Mouse (Mus musculus) cerebellum, adult 9-10 months (tissue): ENCODE measurements around the gene Tmem9b.
A peak's percentile ranks its signal among the peaks of the same experiment; 100 is the strongest.

Source experiments
- DNase-seq: peaks from one replicate; pipeline ENCODE4 v3.0.0; 2022

Gene Tmem9b

DNA sequence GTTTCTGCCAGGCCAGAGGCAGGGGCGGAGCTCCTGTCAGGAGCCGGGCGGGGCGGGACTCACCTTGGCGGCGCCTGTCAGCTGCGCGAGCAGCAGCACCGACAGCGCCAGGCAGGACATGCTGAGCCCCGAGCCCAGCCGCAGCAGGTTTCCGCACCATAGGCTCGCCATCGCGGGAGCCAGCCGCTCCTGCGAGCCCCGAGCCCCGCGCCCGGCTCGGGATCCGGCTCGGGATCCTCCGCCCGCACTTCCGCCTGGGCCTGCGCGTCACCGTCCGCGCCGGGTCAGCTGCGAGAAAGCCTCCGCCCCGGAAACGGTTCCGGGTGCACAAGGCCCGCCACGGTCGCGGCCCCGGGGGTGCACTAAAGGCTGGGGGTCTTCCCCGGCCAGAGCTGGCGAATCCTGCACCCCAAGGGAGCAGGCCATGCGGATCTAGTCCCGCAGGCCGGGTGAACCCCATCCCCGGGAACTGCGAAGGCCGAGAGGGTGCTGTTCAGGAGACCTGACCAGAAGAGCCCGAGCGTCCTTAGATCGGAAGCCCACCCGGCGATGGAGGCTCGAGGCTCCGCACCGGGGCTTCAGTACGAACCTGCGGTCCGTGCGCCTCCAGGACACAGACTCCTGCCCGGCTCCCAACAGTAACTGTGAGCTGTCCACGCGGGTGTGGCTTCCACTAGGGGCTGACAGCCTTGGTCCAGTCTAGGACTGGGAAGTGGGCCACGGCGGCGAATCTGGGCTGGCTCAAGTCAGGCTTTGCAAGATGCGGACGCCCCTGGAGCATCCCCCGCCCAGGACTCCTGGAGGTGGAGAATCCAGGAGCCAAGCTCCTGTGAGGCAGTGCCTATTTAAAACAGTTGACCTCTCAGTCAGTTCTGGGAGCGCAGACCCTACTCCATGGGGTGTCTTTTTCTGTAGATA lies at the start of gene Tmem9b:
Gene Tmem9b (minus strand): TSS at position 868 of the 918 bp plus-strand sequence.
- DNase-seq, result peak; percentile 69

DNA sequence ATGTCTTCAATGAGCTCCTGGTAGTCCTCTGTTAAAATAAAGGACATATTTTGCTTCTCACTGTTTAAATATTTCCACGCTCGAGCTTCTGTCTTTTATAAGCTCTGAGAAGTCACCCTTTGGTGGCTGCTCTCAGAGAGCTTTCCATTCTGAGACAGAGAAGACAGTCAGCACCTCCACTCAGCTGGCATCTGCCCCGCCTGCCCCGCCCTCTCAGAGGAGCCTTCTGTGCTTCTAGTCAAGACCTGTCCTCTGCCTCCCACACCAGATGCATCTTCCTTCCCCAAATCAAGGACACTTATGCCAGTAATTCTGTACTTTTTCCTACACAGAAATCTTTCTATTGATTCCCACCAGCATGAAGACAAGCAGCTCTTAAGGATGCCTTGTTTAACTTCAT lies 48.0 kb upstream of the Tmem9b start:
- no peak for DNase-seq

DNA sequence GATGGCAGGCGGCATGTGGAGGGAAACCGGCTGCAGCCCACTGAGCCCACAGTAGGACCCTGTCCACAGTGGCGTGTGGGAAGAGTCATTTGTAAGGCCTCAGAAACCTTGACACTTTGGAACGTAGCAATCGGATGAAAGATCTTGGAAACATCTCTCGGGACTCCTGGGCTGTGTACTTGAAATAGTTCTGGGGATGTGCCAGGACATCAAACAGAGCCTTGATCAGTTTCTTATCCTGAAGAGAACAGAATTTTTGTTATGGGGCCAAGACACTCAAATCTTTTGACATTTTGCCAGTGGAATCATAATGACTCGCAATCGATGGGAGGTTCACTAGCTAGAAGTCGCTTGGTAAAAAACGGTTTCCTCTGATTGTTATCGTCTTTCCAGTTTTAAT lies 46.5 kb upstream of the Tmem9b start:
- no peak for DNase-seq

DNA sequence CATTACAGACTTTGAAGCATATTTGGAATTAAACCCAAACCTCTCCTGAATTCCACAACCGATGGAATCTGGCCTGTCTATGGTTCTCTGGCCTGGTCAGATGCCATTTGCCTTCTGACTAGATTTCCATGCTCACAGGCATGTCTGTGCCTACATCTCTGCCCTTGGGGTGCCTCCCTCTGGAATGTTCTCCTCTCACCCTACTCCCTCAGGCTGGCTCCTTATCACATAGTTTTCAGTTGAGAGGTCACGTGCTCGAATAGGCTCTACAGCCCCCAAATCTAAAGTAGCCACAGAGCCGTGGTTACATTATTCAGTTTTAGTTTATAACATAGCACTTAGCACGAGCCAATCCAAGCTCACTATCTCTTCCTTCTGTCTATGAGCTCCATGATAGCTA lies 42.9 kb upstream of the Tmem9b start:
- no peak for DNase-seq

- DNase-seq, result no peak
Observed at GRCm38 (mm10) chr7:109794556-109794955, 41.9 kb upstream of the Tmem9b start.

- DNase-seq, result peak; percentile 84
Observed at GRCm38 (mm10) chr7:109792759-109793158, 40.1 kb upstream of the Tmem9b start.

- DNase-seq, result no peak
Observed at GRCm38 (mm10) chr7:109790818-109791217, 38.1 kb upstream of the Tmem9b start.

- no peak for DNase-seq
Observed at GRCm38 (mm10) chr7:109787860-109788259, 35.2 kb upstream of the Tmem9b start.

GRCm38 (mm10) chr7:109783281-109783680 lies 30.6 kb upstream of the Tmem9b start:
- DNase-seq, result no peak

DNA sequence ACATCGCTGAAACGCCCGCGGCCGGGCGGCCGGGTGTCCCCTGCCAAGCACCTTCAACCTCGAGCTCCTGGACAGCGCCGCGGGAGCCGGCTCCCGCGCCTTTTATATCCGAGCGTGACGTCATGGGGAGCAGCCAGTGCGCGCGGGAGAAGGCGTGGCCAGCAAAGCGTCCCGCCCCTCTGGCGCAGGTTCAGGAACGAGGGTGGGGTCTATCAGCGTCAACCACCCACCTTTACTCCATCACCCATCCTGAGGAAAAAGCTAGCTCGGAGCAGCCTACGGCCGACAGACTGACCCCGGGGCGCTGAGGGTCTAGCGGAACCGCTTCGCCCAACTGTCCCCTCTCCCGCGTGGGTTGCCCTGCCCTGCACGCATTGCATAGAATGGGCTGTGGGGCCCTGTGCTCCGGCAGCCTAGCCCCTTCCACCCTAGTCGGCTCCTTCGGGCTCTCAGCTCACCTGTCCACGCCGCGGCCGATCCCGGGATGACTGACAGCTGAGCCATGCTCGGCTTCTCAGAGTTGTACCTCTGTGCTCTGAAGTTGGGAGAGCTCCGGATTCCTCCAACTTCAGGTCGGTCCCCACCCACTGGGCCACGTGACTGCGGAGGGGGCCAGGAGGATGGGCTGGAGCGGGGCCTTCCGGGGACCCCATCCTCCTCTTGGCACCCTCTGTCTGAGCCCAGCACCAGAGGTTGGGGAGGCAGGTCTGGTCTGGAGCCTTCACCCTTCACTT lies 29.0 kb upstream of the Tmem9b start, which contains the start of gene Nrip3:
Gene Nrip3 (minus strand): TSS at position 556 of the 734 bp plus-strand sequence.
- DNase-seq, result peak; percentile 79

- no peak for DNase-seq
Observed at GRCm38 (mm10) chr7:109781087-109781469, 28.4 kb upstream of the Tmem9b start.

- DNase-seq, result no peak
Observed at GRCm38 (mm10) chr7:109772251-109772650, 19.6 kb upstream of the Tmem9b start.

DNA sequence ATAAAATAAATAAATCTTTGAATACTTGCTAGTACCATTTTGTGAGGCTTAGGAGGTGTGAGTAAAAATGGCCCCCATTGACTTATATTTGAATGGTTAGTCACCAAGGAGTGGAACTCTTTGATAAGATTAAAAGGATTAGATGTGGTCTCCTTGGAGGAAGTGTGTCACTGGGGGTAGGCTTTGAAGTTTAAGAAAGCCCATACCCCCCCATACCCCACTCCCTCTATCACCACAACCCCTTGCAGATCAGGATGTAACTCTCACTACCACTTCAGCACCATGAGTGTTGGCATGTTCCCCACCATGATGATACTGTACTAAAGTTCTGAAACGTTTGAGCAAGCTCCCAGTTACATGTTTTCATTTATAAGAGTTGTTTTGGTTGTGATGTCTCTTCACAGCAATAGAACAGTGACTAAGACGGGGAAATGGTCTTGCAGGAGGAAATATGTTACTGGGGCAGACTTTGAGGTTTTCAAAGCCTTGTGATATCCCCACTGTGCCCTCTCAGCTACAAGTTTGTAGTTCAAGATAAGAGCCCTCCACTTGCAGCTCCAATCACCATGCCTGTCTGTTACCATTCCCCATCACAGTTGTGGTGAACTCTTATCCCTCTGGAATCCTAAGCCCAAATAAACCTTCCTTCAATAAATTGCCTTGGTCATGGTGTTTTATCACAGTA lies 16.2 kb upstream of the Tmem9b start:
- DNase-seq, result no peak

DNA sequence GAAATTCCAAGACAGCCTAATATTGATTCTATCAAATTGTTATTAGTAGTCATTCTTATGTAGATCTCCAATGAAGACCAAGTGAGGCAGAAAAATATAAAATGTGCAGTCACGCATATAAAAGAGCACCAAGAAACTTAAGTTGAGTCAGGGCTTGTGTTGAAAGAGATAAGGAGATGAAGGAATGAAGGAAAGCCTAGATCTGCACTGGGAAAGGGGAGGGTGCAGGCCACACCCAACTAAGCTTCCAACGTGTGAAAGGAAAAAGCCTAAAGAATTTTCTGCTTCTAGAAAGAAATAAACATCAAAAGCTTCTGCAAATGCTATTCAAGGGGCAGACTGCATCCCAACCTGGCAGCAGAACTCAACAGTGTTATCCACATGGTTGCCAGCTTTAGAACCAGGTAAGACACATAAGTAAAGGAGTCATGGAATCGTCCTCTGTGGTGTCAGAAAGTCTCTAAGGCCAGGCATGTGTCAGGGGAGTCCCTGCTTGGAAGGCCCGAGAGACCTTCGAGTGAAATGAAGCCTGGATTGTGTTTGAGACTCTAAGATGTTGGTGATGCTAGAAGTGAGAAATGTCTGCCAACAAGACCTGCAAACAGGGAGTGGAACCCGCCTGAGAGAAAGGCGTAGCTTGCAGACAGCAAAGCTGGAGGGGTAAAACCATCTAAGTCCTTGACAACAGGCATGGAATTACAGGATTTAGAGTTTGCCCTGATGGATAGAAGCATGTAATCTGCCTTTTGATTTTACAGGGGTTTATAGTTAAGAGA lies 15.1 kb upstream of the Tmem9b start:
- no peak for DNase-seq

DNA sequence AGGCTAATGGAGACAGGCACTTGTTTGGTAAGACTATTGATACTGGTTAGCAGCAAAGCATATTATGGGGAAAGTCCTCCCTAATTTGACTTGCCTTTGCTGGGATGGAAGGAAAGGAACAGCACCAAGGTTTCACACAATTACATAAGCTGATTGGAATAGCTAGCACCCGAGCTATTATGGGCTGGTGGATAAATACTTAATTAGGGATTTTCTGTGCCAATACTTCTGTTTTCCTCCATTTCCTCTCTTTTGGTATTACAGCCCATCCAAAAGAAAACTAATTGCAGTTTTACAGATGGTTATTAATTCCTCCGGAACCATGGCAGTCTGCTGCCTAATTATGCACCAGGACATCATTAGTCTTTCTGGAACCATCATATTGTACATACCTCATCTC lies 11.3 kb upstream of the Tmem9b start:
- DNase-seq, result no peak

DNA sequence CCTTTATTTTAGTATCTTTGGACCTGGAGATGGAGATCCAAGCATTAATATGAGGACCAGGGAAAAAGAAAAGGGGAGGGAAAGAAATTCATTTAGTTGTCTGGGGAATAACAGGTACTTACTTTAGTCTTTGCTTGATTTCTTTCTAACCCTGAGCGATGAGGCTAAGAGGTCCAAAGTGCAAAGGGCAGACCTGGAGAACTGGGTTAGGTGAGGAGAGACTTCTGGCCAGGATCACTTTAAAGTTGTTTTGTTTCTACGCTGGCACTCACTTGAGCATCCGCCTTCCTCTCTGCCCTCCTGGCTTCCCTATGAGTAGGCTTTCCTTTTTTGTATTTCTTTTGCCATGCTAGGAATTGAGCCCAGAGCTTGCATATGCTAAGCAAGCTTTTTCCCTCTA lies 3.6 kb upstream of the Tmem9b start:
- DNase-seq, result no peak

- no peak for DNase-seq
Observed at GRCm38 (mm10) chr7:109754034-109754433, 1.4 kb upstream of the Tmem9b start.

DNA sequence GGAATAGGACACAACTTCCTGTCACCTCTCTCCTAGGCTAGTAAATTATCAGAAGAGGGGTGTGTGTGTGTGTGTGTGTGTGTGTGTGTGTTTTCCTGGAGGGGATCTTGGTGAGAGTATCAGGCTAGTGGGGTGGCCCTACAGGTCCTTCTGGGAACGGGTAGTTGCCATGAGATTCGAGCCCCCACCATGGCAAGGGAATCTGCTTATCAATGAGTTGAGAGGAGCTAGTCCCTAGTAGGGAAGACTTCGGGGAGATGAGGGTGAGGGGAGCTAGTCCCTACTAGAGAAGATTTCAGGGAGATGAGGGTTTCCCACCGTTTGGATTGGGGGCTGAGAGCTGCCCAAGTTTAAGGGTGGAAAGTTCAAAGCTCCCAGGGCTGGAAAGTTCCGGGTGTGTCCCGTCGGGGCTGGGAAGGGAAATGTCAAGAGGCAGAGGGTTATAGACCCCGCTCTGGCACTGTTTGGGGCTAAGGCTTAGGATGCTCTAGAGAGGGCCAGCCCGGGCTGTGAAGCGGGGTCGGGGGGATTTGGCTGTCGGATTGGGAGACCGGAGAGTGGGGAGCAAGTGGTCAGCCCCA lies 1.2 kb downstream of the Tmem9b start:
- DNase-seq, result no peak

GRCm38 (mm10) chr7:109747747-109748146 lies 4.9 kb downstream of the Tmem9b start:
- no peak for DNase-seq

DNA sequence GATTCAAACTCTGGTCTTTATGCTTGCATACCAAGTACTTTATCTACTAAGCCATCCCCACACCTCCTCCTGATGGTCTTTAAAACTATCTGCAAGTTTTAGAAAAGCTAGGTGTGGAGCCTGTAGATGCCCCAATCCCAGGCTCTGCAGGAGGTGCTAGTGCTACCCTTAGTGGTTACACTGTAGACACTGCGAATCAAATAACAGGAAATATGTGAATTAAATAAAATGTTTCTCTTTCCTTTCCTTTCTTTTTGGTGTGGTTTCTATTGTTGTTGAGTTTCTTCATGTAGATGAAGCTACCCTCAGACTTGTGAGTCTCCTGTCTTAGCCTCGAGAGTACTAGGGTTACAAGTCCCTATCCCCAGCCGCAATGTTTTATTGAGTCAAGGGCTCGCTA lies 11.0 kb downstream of the Tmem9b start:
- DNase-seq, result no peak

DNA sequence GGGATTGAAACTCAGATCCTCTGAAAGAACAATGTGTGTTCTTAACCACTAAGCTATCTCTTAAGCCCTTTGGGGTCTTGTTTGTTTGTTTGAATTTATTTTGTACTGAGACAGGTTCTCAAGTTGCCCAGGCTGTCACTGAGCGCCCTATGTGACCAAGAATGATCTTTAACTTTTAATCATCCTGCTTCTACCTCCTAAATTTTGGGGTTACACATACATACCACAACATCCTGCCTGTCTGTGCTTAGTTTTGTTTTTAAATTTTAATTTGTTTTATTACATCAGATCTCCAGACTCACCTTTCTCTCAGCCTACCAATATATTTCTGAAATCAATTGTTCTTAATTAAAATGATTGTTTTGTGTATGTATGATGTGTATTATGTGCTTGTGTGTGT lies 11.6 kb downstream of the Tmem9b start:
- no peak for DNase-seq

DNA sequence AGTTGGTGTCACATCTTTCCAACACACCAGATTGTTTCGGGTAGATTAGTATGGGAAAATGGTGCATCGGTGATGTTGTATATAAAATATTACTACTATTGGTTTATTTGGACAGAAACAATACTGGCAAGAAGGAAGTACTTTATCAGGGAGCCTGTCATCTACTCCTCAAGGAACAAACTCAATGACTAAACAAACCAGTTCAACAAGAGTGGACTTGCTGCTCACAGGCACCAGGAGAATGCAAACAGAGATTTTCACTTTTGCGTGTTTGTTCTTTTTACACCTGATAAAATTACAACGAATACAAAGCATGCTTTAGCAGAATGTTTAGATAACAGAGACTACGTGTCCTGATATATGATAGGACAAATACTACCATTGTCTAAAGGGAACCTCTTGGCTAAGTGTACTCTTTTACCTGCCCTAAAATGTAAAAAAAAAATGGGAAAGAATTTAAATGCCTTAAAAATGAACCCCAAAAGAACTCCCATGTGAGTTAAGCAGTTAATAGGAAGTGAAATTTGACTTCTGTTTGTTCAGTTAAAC lies 12.8 kb downstream of the Tmem9b start:
- DNase-seq, result no peak
